Mouse (Mus musculus): ENCODE measurements around the gene Ppia. TPM values are rescaled to one million over a fixed set of nuclear protein-coding genes. Genes with fewer than 3 reads are reported as not detected.

Gene Ppia
- polyA plus RNA-seq, 1 experiment, result 2,132 TPM

DNA sequence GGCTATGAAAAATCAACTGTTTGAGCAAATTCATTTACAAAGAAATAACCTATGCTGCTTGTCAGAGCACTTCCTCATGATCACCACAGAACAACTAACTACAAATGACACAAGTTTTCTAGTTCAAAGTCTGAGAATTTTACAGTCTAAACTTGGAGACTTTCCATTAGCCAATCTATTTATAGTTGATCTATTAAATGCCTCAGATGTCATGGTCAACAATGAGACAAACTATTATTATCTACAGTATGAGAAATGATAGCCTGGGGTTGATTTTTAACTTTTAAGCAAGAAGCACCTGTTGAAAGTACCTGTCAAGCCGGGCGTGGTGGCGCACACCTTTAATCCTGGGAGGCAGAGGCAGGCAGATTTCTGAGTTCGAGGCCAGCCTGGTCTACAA lies 27.3 kb downstream of the Ppia start:
- no peak overlapping the region for H3K9ac ChIP-seq (ENCODE audit: low read depth, poor library complexity, severe bottlenecking)
- H3K27me3 ChIP-seq (ENCODE audit: control insufficient read depth, insufficient read depth, low read length, poor library complexity, severe bottlenecking), result no peaks in the 10 kb centered on the region
- no peak overlapping the region for H3K27ac ChIP-seq (ENCODE audit: insufficient read depth, low read length)
- no peak overlapping the region for H3K4me3 ChIP-seq (ENCODE audit: low read depth, low read length)
- H3K9me3 ChIP-seq (replicated peaks; ENCODE audit: control insufficient read depth, insufficient read depth, low read length, poor library complexity, severe bottlenecking), result no peaks in the 10 kb centered on the region
- peaks cover 10% of the 10 kb centered on the region for H3K36me3 ChIP-seq (ENCODE audit: control insufficient read depth, insufficient read depth, low read length, poor library complexity, severe bottlenecking)
- H3K4me1 ChIP-seq (ENCODE audit: control insufficient read depth, insufficient read depth, low read length), result peaks cover 5% of the 10 kb centered on the region
- TF ChIP-seq EP300 (IDR thresholded peaks at IDR 0.05; ENCODE audit: insufficient read depth, low read depth, low read length), result no peak
- TF ChIP-seq POLR2A (IDR thresholded peaks at IDR 0.05; ENCODE audit: insufficient read depth, low read length), result no peak
- no peak for TF ChIP-seq CTCF (IDR thresholded peaks at IDR 0.05; ENCODE audit: low read depth, low read length)

GRCm38 (mm10) chr11:6443102-6443501 lies 27.9 kb downstream of the Ppia start:
- Histone ChIP-seq H3K36me3 (ENCODE audit: control insufficient read depth, insufficient read depth, low read length, poor library complexity, severe bottlenecking) (peaks cover 4% of the 10 kb centered on the region), H3K9ac (ENCODE audit: low read depth, poor library complexity, severe bottlenecking) (peak overlapping the region; percentile 96), H3K27ac (ENCODE audit: insufficient read depth, low read length) (peak overlapping the region; percentile 4), H3K4me3 (ENCODE audit: low read depth, low read length) (peak overlapping the region; percentile 89), H3K27me3 (ENCODE audit: control insufficient read depth, insufficient read depth, low read length, poor library complexity, severe bottlenecking) (no peaks in the 10 kb centered on the region), H3K9me3 (replicated peaks; ENCODE audit: control insufficient read depth, insufficient read depth, low read length, poor library complexity, severe bottlenecking) (no peaks in the 10 kb centered on the region), H3K4me1 (ENCODE audit: control insufficient read depth, insufficient read depth, low read length) (peaks cover 5% of the 10 kb centered on the region)
- no peak for TF ChIP-seq POLR2A (IDR thresholded peaks at IDR 0.05; ENCODE audit: insufficient read depth, low read length)
- no peak for TF ChIP-seq EP300 (IDR thresholded peaks at IDR 0.05; ENCODE audit: insufficient read depth, low read depth, low read length)
- no peak for TF ChIP-seq CTCF (IDR thresholded peaks at IDR 0.05; ENCODE audit: low read depth, low read length)

- H3K9me3 ChIP-seq (replicated peaks; ENCODE audit: control insufficient read depth, insufficient read depth, low read length, poor library complexity, severe bottlenecking), result no peaks in the 10 kb centered on the region
- peak overlapping the region; percentile 4; the same call in 1 of the 2 replicates for H3K27ac ChIP-seq (ENCODE audit: insufficient read depth, low read length)
Observed at GRCm38 (mm10) chr11:6443727-6444076, 28.5 kb downstream of the Ppia start.

GRCm38 (mm10) chr11:6444077-6444853 lies 29.0 kb downstream of the Ppia start, which contains the start of gene H2afv:
TSS of gene H2afv (minus strand) at chr11:6444443.
- Histone ChIP-seq H3K9ac (ENCODE audit: low read depth, poor library complexity, severe bottlenecking) (peak within 1 kb of the TSS; percentile 96), H3K4me1 (ENCODE audit: control insufficient read depth, insufficient read depth, low read length) (peaks cover 5% of the 10 kb centered on the region), H3K9me3 (replicated peaks; ENCODE audit: control insufficient read depth, insufficient read depth, low read length, poor library complexity, severe bottlenecking) (no peaks in the 10 kb centered on the region), H3K27me3 (ENCODE audit: control insufficient read depth, insufficient read depth, low read length, poor library complexity, severe bottlenecking) (no peaks in the 10 kb centered on the region), H3K27ac (ENCODE audit: insufficient read depth, low read length) (peak within 1 kb of the TSS; percentile 90), H3K4me3 (ENCODE audit: low read depth, low read length) (peak within 1 kb of the TSS; percentile 89), H3K36me3 (ENCODE audit: control insufficient read depth, insufficient read depth, low read length, poor library complexity, severe bottlenecking) (no peaks in the 10 kb centered on the region; the same call in 1 of the 2 replicates)
- TF ChIP-seq EP300 (IDR thresholded peaks at IDR 0.05; ENCODE audit: insufficient read depth, low read depth, low read length) (0 out of 2 replicates have a peak, but pooled peaks have one; percentile 57), CTCF (IDR thresholded peaks at IDR 0.05; ENCODE audit: low read depth, low read length) (no peak), POLR2A (IDR thresholded peaks at IDR 0.05; ENCODE audit: insufficient read depth, low read length) (no peak)

More at GRCm38 (mm10) chr11:6443727-6444076, 28.5 kb downstream of the Ppia start:
- Histone ChIP-seq H3K4me3 (ENCODE audit: low read depth, low read length) (peak overlapping the region; percentile 89), H3K36me3 (ENCODE audit: control insufficient read depth, insufficient read depth, low read length, poor library complexity, severe bottlenecking) (peaks cover 2% of the 10 kb centered on the region; the same call in 1 of the 2 replicates), H3K4me1 (ENCODE audit: control insufficient read depth, insufficient read depth, low read length) (peaks cover 5% of the 10 kb centered on the region), H3K27me3 (ENCODE audit: control insufficient read depth, insufficient read depth, low read length, poor library complexity, severe bottlenecking) (no peaks in the 10 kb centered on the region), H3K9ac (ENCODE audit: low read depth, poor library complexity, severe bottlenecking) (peak overlapping the region; percentile 96)
- no peak for TF ChIP-seq EP300 (IDR thresholded peaks at IDR 0.05; ENCODE audit: insufficient read depth, low read depth, low read length)
- no peak for TF ChIP-seq POLR2A (IDR thresholded peaks at IDR 0.05; ENCODE audit: insufficient read depth, low read length)
- no peak for TF ChIP-seq CTCF (IDR thresholded peaks at IDR 0.05; ENCODE audit: low read depth, low read length)

- Histone ChIP-seq H3K9ac (ENCODE audit: low read depth, poor library complexity, severe bottlenecking) (peak overlapping the region; percentile 91; the same call in 1 of the 2 replicates), H3K9me3 (replicated peaks; ENCODE audit: control insufficient read depth, insufficient read depth, low read length, poor library complexity, severe bottlenecking) (no peaks in the 10 kb centered on the region), H3K4me1 (ENCODE audit: control insufficient read depth, insufficient read depth, low read length) (peaks cover 5% of the 10 kb centered on the region), H3K4me3 (ENCODE audit: low read depth, low read length) (no peak overlapping the region), H3K27ac (ENCODE audit: insufficient read depth, low read length) (no peak overlapping the region), H3K36me3 (ENCODE audit: control insufficient read depth, insufficient read depth, low read length, poor library complexity, severe bottlenecking) (no peaks in the 10 kb centered on the region; the same call in 1 of the 2 replicates), H3K27me3 (ENCODE audit: control insufficient read depth, insufficient read depth, low read length, poor library complexity, severe bottlenecking) (no peaks in the 10 kb centered on the region)
- TF ChIP-seq POLR2A (IDR thresholded peaks at IDR 0.05; ENCODE audit: insufficient read depth, low read length), result no peak
- TF ChIP-seq CTCF (IDR thresholded peaks at IDR 0.05; ENCODE audit: low read depth, low read length), result no peak
- TF ChIP-seq EP300 (IDR thresholded peaks at IDR 0.05; ENCODE audit: insufficient read depth, low read depth, low read length), result no peak
Observed at GRCm38 (mm10) chr11:6445441-6445840, 30.2 kb downstream of the Ppia start.

- H3K36me3 ChIP-seq (ENCODE audit: control insufficient read depth, insufficient read depth, low read length, poor library complexity, severe bottlenecking), result no peaks in the 10 kb centered on the region; the same call in 1 of the 2 replicates
- peaks cover 5% of the 10 kb centered on the region for H3K4me1 ChIP-seq (ENCODE audit: control insufficient read depth, insufficient read depth, low read length)
- no peaks in the 10 kb centered on the region for H3K9me3 ChIP-seq (replicated peaks; ENCODE audit: control insufficient read depth, insufficient read depth, low read length, poor library complexity, severe bottlenecking)
- H3K27ac ChIP-seq (ENCODE audit: insufficient read depth, low read length), result no peak overlapping the region
- no peaks in the 10 kb centered on the region for H3K27me3 ChIP-seq (ENCODE audit: control insufficient read depth, insufficient read depth, low read length, poor library complexity, severe bottlenecking)
- H3K9ac ChIP-seq (ENCODE audit: low read depth, poor library complexity, severe bottlenecking), result no peak overlapping the region
- no peak for TF ChIP-seq CTCF (IDR thresholded peaks at IDR 0.05; ENCODE audit: low read depth, low read length)
- TF ChIP-seq POLR2A (IDR thresholded peaks at IDR 0.05; ENCODE audit: insufficient read depth, low read length), result no peak
- no peak for TF ChIP-seq EP300 (IDR thresholded peaks at IDR 0.05; ENCODE audit: insufficient read depth, low read depth, low read length)
- no peak overlapping the region for H3K4me3 ChIP-seq (ENCODE audit: low read depth, low read length)
Observed at GRCm38 (mm10) chr11:6445951-6446350, 30.7 kb downstream of the Ppia start.

All from ES-Bruce4 (cell line).